Mouse (Mus musculus) C2C12 (cell line): ENCODE data around the gene Ermap.

ENCODE experiments used
- CTCF ChIP-seq: IDR thresholded peaks from one replicate; pipeline ENCODE4 v1.5.1; 2011; ENCODE audit not compliant: control insufficient read depth, insufficient read depth, insufficient read length
- MYOG ChIP-seq: IDR thresholded peaks from one replicate; pipeline ENCODE4 v1.6.1; 2011; ENCODE audit not compliant: control insufficient read depth, insufficient read length; ENCODE audit errors: extremely low read depth

GRCm38 (mm10) chr4:119131189-119131910, 58.5 kb downstream of the Ermap start:
- no peak for TF ChIP-seq CTCF
- no peak for TF ChIP-seq MYOG
